Mouse (Mus musculus) 3134 (cell line): ENCODE data around the gene Nobox.

Source experiments
- DNase-seq: peaks from one replicate; pipeline ENCODE4 v3.0.0-alpha.2; 2011; ENCODE audit warnings: low spot score; ENCODE audit not compliant: insufficient read length; ENCODE audit errors: extremely low read depth

Gene Nobox

GRCm38 (mm10) chr6:43278247-43278646 lies 31.1 kb downstream of the Nobox start:
- no peak for DNase-seq

- DNase-seq = no peak
Observed at GRCm38 (mm10) chr6:43274123-43274522, 35.2 kb downstream of the Nobox start.

GRCm38 (mm10) chr6:43272597-43272996 lies 36.8 kb downstream of the Nobox start:
- no peak for DNase-seq

GRCm38 (mm10) chr6:43266356-43266755 lies 43.0 kb downstream of the Nobox start:
- DNase-seq = peak; percentile 25

- DNase-seq = peak; percentile 63
Observed at GRCm38 (mm10) chr6:43265363-43266041, 43.9 kb downstream of the Nobox start, which contains the start of gene Arhgef5. Gene Arhgef5, plus strand, starts transcription at chr6:43265582.

GRCm38 (mm10) chr6:43260756-43261155 lies 48.6 kb downstream of the Nobox start:
- DNase-seq = no peak

- no peak for DNase-seq
Observed at GRCm38 (mm10) chr6:43254193-43254926, 55.0 kb downstream of the Nobox start.
